Mouse (Mus musculus) ovary, postnatal 36 days (tissue): ENCODE measurements at regions not wholly inside any gene's neighbourhood (a gene's known extent, or its start where the extent isn't known, plus 50 kb on each side); places are given as distances from the start of the nearest gene placed in this dataset.

Experiments
- DNase-seq: peaks from one replicate; pipeline ENCODE4 v3.0.0; 2022; ENCODE audit warnings: low spot score, mixed read lengths

GRCm38 (mm10) chr1:77933095-77933766, 263.7 kb downstream of the Pax3 start:
- no peak for DNase-seq

GRCm38 (mm10) chr1:77932226-77932625, 264.7 kb downstream of the Pax3 start:
- DNase-seq, result no peak

- no peak for DNase-seq
Observed at GRCm38 (mm10) chr1:77930661-77931060, 266.3 kb downstream of the Pax3 start.

- DNase-seq, result no peak
Observed at GRCm38 (mm10) chr1:77929552-77929951, 267.4 kb downstream of the Pax3 start.

- DNase-seq, result no peak
Observed at GRCm38 (mm10) chr1:77926146-77926545, 270.8 kb downstream of the Pax3 start.

- no peak for DNase-seq
Observed at GRCm38 (mm10) chr1:77896226-77896625, 300.7 kb downstream of the Pax3 start.

- no peak for DNase-seq
Observed at GRCm38 (mm10) chr1:77879026-77879425, 317.9 kb downstream of the Pax3 start.

GRCm38 (mm10) chr1:77870125-77870524, 326.8 kb downstream of the Pax3 start:
- no peak for DNase-seq

- DNase-seq, result no peak
Observed at GRCm38 (mm10) chr1:77869174-77869573, 327.8 kb downstream of the Pax3 start.

GRCm38 (mm10) chr1:77859931-77860330, 337.0 kb downstream of the Pax3 start:
- no peak for DNase-seq

- no peak for DNase-seq
Observed at GRCm38 (mm10) chr1:77854366-77854765, 339.5 kb upstream of the Epha4 start.

GRCm38 (mm10) chr1:77847766-77848615, 333.1 kb upstream of the Epha4 start:
- DNase-seq, result no peak

- DNase-seq, result no peak
Observed at GRCm38 (mm10) chr1:77846039-77846727, 331.3 kb upstream of the Epha4 start.

- DNase-seq, result no peak
Observed at GRCm38 (mm10) chr1:77840672-77841071, 325.8 kb upstream of the Epha4 start.

GRCm38 (mm10) chr1:77832174-77832573, 317.3 kb upstream of the Epha4 start:
- DNase-seq, result no peak

GRCm38 (mm10) chr1:77824716-77825387, 310.0 kb upstream of the Epha4 start:
- DNase-seq, result no peak

- no peak for DNase-seq
Observed at GRCm38 (mm10) chr1:77823801-77824687, 309.2 kb upstream of the Epha4 start.

- no peak for DNase-seq
Observed at GRCm38 (mm10) chr1:77820101-77820500, 305.2 kb upstream of the Epha4 start.

GRCm38 (mm10) chr1:77815451-77815850, 300.6 kb upstream of the Epha4 start:
- no peak for DNase-seq

GRCm38 (mm10) chr1:77811573-77811972, 296.7 kb upstream of the Epha4 start:
- no peak for DNase-seq

GRCm38 (mm10) chr1:77790974-77791373, 276.1 kb upstream of the Epha4 start:
- no peak for DNase-seq
